Mouse (Mus musculus) c-Kit-positive CD71-positive TER-119-negative erythroid progenitor cells, embryonic 14.5 days (primary cell): ENCODE data around the gene Sox5.

Experiments used
- DNase-seq: peaks from one replicate; pipeline ENCODE4 v3.0.0-alpha.2; 2013; ENCODE audit warnings: low read depth

Gene Sox5

GRCm38 (mm10) chr6:144329311-144329930, 452.4 kb downstream of the Sox5 start:
- DNase-seq, result peak; percentile 4

GRCm38 (mm10) chr6:144328779-144329178, 453.0 kb downstream of the Sox5 start:
- no peak for DNase-seq

- no peak for DNase-seq
These were observed 455.0 kb downstream of the Sox5 start for GRCm38 (mm10) chr6:144326817-144327216.

- no peak for DNase-seq
These were observed 458.4 kb downstream of the Sox5 start for GRCm38 (mm10) chr6:144323372-144323771.

- DNase-seq, result no peak
These were observed 459.3 kb downstream of the Sox5 start for GRCm38 (mm10) chr6:144322297-144323047.

GRCm38 (mm10) chr6:144320327-144320726, 461.4 kb downstream of the Sox5 start:
- DNase-seq, result no peak

- no peak for DNase-seq
These were observed 462.1 kb downstream of the Sox5 start for GRCm38 (mm10) chr6:144319717-144320116.

GRCm38 (mm10) chr6:144312781-144313754, 468.7 kb downstream of the Sox5 start:
- DNase-seq, result no peak

- no peak for DNase-seq
These were observed 469.4 kb downstream of the Sox5 start for GRCm38 (mm10) chr6:144312282-144312780.

- DNase-seq, result no peak
These were observed 470.0 kb downstream of the Sox5 start for GRCm38 (mm10) chr6:144311754-144312153.

GRCm38 (mm10) chr6:144309171-144309570, 472.6 kb downstream of the Sox5 start:
- no peak for DNase-seq

- no peak for DNase-seq
These were observed 474.1 kb downstream of the Sox5 start for GRCm38 (mm10) chr6:144307551-144308149.

- DNase-seq, result no peak
These were observed 479.0 kb downstream of the Sox5 start for GRCm38 (mm10) chr6:144302823-144303222.

GRCm38 (mm10) chr6:144301082-144301481, 480.7 kb downstream of the Sox5 start:
- no peak for DNase-seq

GRCm38 (mm10) chr6:144299503-144299858, 482.3 kb downstream of the Sox5 start:
- DNase-seq, result no peak

- no peak for DNase-seq
These were observed 482.9 kb downstream of the Sox5 start for GRCm38 (mm10) chr6:144298641-144299502.

GRCm38 (mm10) chr6:144297846-144298245, 483.9 kb downstream of the Sox5 start:
- no peak for DNase-seq

- no peak for DNase-seq
These were observed 484.6 kb downstream of the Sox5 start for GRCm38 (mm10) chr6:144297131-144297530.

GRCm38 (mm10) chr6:144291526-144291925, 490.3 kb downstream of the Sox5 start:
- no peak for DNase-seq

- DNase-seq, result no peak
These were observed 495.7 kb downstream of the Sox5 start for GRCm38 (mm10) chr6:144286122-144286521.

GRCm38 (mm10) chr6:144283191-144283590, 498.6 kb downstream of the Sox5 start:
- no peak for DNase-seq
